Mouse (Mus musculus) ovary, postnatal 14 days (tissue): ENCODE results near the gene Dchs2.

Experiments
- DNase-seq: peaks from one replicate; pipeline ENCODE4 v3.0.0; 2022; ENCODE audit warnings: low spot score

The Dchs2 gene

DNA sequence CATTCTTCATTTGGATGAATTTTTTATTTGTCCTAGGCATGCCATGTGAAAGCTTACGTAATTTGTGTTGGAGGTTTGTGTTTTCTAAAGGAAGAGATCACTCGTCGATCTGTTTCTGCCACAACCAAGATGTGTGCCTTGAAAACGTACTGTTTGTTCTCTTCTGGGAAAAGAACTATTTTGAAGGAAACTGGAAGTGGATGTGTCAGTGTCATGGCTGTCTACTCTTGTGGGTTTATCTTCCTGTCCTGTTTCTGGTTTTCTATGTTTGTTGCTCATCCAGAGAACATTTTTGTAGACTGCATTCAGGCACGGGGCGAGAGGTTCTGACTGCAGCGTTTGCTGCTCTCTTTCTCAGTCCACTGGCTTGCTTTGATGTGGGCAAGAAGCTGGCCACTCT lies 124.2 kb downstream of the Dchs2 start:
- DNase-seq: no peak

GRCm38 (mm10) chr3:83259421-83259820 lies 131.7 kb downstream of the Dchs2 start:
- DNase-seq: no peak

GRCm38 (mm10) chr3:83266009-83266408 lies 138.3 kb downstream of the Dchs2 start:
- no peak for DNase-seq

GRCm38 (mm10) chr3:83270228-83270627 lies 142.5 kb downstream of the Dchs2 start:
- DNase-seq: no peak

DNA sequence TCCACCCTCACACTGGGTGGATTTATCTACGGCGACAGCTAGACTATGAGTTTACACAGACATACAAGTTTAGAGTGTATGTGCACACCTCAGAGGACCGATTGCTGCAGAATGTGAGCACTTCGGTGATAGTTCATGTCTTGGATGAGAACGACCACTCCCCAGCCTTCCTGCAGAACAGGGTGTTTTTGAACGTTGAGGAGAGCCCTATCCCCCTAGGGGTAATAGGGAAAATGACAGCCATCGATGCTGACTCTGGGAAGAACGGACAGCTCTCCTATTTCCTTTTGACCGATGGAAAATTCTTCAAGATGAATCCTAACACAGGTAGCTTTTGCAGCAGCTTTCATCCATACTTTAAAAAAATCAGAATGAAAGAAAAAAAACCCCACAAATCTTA lies 143.2 kb downstream of the Dchs2 start:
- no peak for DNase-seq

DNA sequence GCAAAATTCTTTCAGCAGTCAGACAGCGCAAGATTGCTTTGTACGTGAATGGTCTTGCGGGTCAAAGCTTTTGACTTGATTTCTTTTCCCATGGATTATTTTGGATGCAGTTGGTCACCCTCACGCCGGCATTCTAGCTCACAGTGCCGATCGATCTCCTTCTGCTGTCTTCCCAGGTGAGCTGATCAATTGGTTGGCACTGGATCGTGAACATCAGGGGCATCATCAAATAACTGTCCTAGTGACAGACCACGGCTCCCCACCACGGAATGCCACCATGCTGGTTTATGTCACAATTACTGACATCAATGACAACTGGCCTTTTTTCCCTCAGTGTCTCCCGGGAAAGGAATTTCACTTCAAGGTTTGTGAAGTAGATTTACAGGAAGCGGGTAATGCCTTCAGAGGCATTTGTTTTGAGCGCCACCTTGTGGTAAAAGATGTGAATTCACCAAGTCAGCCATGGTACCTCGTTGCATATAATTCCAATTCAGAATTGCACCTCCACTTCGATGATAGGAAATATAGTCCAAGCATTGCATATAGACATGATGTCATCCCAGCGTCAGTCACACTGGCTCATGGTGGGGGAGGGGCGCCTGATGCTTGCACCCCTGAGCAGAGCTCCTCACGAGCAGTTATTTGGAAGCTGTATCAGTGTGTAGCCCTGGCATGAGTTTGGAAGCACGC lies 146.0 kb downstream of the Dchs2 start:
- DNase-seq: peak; percentile 68

- DNase-seq: no peak
Measured at GRCm38 (mm10) chr3:83275703-83276102, 148.0 kb downstream of the Dchs2 start.

DNA sequence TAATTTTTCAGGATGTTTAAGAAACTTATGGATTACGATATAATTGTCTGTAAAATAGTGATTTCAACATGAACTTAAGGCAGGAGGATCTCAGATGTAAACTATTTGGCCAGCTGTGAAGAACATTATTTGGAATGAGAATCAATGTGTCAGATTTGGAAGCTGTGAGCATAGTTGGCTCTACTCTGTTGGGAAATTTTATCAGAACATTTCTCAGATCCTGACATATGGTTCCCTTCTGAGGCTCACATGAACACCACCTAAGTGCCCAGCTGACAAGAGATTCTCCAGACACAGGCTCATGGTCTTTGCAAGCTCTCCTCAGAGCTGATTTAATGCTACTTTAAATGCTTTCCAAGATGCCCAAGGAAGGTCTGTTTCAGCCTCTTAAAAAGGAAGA lies 156.1 kb downstream of the Dchs2 start:
- no peak for DNase-seq

- peak; percentile 41 for DNase-seq
Measured at GRCm38 (mm10) chr3:83286975-83287405, 159.2 kb downstream of the Dchs2 start.

GRCm38 (mm10) chr3:83288118-83288840 lies 160.5 kb downstream of the Dchs2 start:
- DNase-seq: no peak

DNA sequence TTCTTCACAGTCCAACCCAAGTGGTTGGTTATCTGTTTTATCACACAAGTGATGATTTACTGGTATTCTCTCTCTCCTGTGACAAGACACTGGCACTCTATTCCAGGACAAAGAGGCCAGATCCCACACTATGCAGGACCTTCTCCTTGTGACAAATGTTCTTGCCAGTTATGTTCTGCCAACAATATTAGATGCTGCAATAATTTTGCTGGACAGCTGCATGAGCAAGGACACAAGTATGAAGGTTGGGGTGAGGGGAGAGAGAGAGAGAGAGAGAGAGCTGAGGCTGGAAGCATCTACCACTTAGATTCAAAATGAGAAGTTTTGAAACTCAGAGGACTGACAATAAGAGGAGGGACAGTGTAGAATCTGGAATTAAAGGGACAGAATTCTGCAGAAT lies 162.7 kb downstream of the Dchs2 start:
- no peak for DNase-seq

- DNase-seq: no peak
Measured at GRCm38 (mm10) chr3:83290953-83291352, 163.2 kb downstream of the Dchs2 start.

DNA sequence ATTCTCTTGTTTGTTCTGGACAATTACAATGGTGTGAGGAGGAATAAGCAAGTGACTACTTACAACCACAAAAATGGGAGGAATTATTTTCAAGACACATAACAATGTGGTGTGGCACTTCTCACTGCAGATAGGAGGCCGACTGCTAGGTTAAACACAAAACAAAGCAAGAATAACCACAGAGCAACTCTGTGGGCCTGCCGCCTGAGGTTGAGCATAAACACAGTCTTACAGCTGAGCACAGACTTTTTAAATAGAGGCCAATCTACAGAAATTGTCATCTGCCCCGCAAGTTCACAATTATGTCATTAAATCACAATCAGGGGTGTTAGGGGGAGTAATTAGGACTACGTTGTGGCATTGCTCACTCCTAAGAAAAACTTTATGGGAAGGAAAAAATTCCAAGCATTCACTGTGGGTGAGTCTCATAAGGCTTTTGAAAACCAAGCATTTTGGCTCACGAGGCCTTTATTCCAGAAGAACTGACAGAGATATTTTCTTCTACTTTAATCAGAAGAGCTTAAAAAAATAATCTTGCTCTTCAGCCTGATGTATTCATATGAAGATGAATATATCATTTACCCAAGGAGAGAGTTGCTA lies 172.1 kb downstream of the Dchs2 start:
- no peak for DNase-seq

- DNase-seq: no peak
Measured at GRCm38 (mm10) chr3:83303876-83304275, 176.1 kb downstream of the Dchs2 start.

GRCm38 (mm10) chr3:83345928-83346327 lies 218.2 kb downstream of the Dchs2 start:
- DNase-seq: no peak

DNA sequence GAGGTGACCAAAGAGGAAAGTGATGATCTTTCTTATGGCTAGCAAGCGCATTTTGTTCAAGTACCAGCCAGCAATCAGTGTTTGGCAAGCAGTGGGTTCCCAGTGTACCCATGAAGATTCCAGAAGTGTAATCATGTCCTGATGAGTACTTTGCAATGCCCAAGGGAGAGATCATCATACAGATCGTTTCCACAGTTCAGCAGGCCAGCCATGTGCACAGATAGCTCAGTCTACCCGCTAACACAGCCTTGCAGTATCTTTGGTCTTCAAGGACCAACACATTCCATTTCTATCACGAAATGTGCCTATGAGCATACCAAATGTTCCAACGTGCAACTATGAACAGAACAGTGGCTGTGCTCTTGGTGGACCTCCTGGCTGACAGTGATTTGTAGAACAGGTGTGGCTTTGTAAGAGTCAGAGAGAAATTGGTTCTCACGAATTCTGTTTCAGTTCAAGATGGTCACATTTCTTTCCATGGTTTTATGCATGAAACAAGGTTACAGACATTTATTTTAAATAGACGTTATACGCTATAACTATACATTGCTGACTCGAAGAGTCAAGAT lies 240.8 kb downstream of the Dchs2 start:
- DNase-seq: no peak

DNA sequence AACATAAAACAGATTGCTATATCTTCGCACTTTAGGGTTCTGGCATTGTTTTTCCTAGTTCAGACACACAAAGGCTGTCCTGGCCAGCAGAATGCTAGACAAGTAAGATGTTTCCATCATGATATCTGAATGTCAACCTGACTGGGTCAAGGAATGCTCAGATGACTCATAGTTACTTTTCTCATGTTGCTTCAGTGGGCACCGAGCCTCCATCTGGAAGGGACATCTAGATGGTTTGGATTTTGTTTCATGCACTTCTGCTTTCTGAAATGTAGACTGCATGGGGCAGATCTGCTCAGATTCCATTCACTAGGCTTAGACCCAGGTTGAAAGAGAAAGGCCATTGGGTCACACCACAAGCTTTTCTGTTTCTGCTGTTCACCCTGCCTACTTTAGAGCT lies 242.1 kb downstream of the Dchs2 start:
- DNase-seq: no peak

DNA sequence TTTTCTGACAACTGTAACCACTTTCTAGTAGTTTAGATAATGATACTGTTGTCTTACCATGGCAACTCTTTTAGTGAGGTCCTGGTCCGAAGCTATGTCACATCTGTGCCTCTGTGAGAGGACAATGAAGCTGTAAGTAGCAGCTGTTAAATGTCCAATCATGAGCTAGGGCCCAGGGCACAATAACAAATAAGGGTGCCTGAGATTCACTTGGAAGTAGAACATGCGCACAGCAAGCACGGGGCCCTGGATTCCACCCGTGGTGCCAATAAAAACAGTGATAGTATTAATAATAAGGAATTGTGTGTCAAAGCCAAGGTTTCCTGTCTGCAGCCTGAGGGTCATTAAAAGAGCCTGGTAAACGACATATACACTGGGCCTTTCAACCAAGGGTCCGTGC lies 246.6 kb downstream of the Dchs2 start:
- DNase-seq: no peak

GRCm38 (mm10) chr3:83376834-83377233 lies 249.1 kb downstream of the Dchs2 start:
- no peak for DNase-seq
